Mouse (Mus musculus): ENCODE measurements around the gene Tcf15.

The Tcf15 gene

GRCm38 (mm10) chr2:152174861-152175260 is 31.5 kb downstream of the Tcf15 start:
- no peak for DNase-seq (ENCODE audit: low read depth, low spot score)

- no peak for DNase-seq (ENCODE audit: low read depth, low spot score)
Observed at GRCm38 (mm10) chr2:152176659-152177058, 33.3 kb downstream of the Tcf15 start.

GRCm38 (mm10) chr2:152177162-152177805 is 33.9 kb downstream of the Tcf15 start:
- DNase-seq (ENCODE audit: low read depth, low spot score), result no peak

- DNase-seq (ENCODE audit: low read depth, low spot score), result no peak
Observed at GRCm38 (mm10) chr2:152177806-152178170, 34.4 kb downstream of the Tcf15 start.

- no peak for DNase-seq (ENCODE audit: low read depth, low spot score)
Observed at GRCm38 (mm10) chr2:152178345-152178744, 35.0 kb downstream of the Tcf15 start.

- no peak for DNase-seq (ENCODE audit: low read depth, low spot score)
Observed at GRCm38 (mm10) chr2:152179301-152179700, 35.9 kb downstream of the Tcf15 start.

GRCm38 (mm10) chr2:152180323-152180722 is 37.0 kb downstream of the Tcf15 start:
- DNase-seq (ENCODE audit: low read depth, low spot score), result no peak

GRCm38 (mm10) chr2:152187132-152187531 is 43.8 kb downstream of the Tcf15 start:
- no peak for DNase-seq (ENCODE audit: low read depth, low spot score)

GRCm38 (mm10) chr2:152189213-152189612 is 45.9 kb downstream of the Tcf15 start:
- no peak for DNase-seq (ENCODE audit: low read depth, low spot score)

GRCm38 (mm10) chr2:152189640-152190039 is 46.3 kb downstream of the Tcf15 start:
- DNase-seq (ENCODE audit: low read depth, low spot score), result no peak

- no peak for DNase-seq (ENCODE audit: low read depth, low spot score)
Observed at GRCm38 (mm10) chr2:152190161-152190560, 46.8 kb downstream of the Tcf15 start.

GRCm38 (mm10) chr2:152192591-152193345 is 49.4 kb downstream of the Tcf15 start:
- no peak for DNase-seq (ENCODE audit: low read depth, low spot score)

GRCm38 (mm10) chr2:152193346-152193710 is 50.0 kb downstream of the Tcf15 start:
- no peak for DNase-seq (ENCODE audit: low read depth, low spot score)

GRCm38 (mm10) chr2:152194586-152194985 is 51.2 kb downstream of the Tcf15 start:
- DNase-seq (ENCODE audit: low read depth, low spot score), result no peak

GRCm38 (mm10) chr2:152196896-152197295 is 53.5 kb downstream of the Tcf15 start:
- DNase-seq (ENCODE audit: low read depth, low spot score), result no peak

GRCm38 (mm10) chr2:152197301-152197712 is 53.9 kb downstream of the Tcf15 start:
- DNase-seq (ENCODE audit: low read depth, low spot score), result peak; percentile 68

All from retina, adult 2 months (tissue).